Mouse (Mus musculus) cerebellum, adult 18-20 months (tissue): Measurements from ENCODE around the gene Plk3.

Experiments
- DNase-seq, 2 experiments: peaks; one replicate each; pipeline ENCODE4 v3.0.0; 2021

The Plk3 gene

DNA sequence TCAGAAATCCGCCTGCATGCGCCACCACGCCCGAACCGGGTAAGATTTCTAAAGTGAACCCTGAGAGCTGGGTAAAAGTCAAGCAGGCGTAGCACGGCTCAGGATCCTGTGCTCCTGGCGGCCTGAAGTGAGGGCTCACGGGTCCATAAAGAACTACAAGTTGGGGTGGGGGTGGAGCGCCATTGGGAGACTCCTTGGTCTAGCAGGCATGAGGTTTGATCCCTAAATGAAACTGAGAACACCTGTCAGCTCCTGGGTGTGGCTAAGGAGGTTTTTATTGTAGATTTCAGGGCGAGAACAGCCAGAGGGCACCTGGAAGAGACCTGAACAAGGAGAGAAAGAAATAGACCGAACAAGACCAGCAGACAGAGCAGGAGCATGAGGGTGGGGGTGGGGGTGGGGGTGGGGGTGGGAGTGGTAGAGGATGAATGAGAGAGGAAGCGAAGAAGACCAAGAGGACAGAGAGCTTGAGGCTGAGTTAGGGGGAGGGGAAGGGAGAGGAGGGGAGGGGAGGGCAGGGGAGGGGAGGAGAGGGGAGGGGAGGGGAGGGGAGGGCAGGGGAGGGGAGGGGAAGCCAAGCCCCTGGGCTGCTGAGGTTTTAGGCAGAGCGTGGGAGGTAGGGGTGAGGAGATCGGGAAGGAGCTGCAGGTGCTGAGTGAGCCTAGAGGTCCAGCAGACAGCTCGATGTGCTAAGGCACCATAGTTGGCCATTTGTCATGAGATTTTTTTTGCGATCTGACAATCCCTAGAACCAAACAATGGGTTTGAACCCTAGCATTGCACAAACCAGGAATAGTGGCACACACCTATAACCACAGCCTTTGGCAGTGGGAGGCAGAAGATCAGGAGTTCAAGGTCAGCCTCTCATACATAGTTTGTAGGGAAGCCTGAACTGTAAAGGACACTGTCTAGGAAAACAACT, 4.8 kb upstream of the Plk3 start:
- no peak for DNase-seq

DNA sequence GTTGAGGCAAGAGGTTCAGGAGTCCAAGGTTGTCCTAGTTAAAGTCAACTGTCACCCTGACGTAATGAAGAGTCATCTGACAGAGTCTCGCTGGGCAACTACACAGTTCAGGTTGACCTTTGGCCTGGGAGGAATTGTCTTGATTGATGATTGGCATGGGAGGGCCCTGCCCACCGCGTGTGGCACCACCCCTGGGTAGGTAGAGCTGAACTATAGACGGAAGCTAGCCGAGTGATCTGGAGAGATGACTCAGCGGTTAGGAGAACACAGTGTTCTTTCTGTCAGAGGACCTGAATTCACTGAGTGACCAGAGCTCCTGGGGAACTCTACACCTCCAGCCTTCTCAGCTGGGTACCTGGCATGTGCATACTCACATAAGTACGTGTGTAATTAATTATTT, 2.3 kb upstream of the Plk3 start:
- no peak for DNase-seq

DNA sequence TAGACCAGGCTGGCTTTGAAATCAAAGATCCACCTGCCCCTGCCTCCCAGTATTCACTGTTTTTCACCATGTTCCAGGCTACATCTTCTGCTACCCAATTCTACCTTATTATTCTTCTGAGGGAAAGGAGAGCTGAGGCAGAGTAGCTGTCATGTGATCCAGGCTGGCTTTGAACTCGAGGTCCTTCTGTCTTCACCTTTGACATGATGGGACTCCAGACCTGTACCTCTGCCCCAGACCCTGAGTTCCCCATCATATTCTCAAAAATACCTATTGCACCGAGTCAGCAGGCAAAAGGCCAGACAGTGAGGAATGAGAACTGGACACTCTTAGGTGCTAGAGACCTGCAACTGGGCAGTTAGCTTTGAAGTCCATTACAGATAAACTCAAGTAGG, 835 bp upstream of the Plk3 start:
- no peak for DNase-seq

DNA sequence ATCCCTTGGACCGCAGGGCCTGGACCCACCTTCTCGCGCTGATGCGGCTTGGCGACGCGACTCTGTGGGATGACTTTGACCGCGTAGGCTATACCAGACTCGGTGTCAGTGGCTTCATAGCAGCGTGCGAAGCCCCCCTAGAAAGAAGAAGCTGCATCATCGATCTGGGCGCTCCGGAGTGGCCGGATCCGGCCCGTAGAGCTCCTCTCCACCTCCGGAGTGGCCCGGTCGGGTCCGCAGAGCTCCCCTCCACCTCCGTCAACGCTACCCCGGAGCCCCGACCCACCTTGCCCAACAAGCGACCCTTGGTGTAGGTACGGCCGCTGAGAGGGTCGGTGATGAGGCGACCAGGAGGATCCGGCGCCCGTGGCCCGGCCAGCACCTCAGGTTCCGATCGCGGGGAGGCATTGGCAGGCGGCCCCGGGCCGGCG, 382 bp downstream of the Plk3 start:
- DNase-seq, result no peak

DNA sequence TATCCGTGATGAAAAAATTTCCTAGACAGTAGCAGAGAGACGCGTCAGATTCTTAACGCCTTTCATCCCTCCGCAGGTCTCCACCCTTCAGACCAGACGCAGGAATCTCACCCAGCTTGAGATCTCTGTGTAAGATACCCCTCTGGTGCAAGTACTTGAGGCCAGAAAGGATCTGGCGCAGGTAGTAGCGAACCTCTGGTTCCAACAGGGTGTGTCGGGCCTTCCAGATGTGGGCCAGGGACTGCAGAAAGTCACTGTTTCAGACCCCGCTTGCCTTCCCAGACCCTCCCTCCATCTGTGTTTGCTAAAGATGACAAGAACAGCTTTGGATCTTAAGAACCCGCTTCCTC, 994 bp downstream of the Plk3 start:
- DNase-seq, result no peak

DNA sequence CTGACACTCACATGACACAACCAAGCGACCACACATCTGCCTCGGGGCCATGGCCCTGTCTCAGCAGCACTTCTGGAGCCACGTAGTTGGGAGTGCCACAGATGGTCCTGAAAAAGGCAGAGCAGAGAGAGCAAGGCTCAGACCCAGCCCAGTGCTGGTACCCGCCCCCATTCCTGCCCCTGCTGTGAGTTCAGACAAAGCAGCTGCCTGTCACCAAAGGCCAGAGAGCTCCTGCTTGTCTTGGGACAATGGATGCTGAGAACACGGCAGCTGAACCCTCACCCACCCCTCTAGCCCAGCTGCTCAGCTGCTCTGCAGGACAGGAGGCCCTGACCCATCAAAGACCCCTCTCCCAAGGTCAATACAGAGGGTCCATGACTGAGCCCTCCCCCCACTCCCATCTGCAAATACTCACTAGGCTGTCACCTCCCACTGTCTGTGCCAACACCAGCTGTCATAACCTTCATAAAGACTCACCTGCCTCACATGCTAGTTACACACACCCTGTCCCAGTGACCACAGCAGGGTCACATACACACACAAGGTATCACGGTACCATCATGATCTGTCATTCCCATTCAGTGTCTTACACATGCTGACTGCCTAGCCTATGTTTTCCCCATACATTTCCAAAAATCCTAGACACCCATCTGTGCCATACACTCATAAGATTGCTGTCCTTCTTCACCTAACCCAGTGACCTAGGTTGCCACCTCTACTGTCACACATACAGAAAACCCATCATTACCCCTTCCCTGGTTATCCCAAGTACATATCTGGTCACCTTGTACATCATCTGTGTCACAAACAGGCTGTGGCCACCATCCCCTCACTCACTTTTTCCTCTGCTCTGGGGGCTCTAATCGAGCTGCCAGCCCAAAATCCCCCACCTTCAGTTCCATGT, 1.6 kb downstream of the Plk3 start:
- no peak for DNase-seq

DNA sequence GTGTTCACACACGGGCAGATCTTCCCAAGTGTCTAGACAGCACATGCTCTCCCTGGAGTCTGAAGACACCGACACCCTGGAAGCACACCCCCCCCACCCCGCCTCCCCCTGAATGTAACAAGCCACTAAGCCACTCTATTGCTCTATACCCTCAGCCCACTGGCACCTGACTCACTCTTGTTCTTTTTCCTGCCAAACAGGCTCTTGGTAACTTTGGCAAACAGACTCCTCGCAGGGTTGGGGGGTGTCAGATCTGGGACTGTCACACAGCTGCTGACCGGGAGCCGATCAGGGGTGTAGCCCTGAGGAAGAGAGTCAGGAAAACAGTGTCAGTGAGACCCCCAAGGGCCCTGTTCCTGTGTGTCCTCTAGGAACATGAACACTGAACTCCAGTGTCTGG, 2.6 kb downstream of the Plk3 start:
- no peak for DNase-seq

DNA sequence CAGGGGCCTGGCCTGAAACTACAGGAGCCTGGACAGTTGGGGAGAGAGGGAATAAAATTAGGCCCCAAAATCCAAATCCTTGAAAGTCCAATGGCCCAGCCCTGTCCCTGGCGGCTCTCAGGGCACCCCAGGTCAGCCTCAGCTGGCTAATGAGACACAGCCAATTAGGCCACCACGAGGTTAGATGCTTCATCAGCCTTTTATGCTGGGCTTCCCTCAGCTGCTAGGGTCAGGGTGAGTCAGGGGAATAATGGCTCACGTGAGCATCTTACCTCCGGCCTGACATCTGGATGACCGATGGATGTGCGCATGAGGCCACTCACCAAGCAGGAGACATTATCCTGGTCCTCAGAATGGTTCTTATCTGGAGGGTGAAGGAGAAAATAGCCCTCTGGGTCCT, 3.0 kb downstream of the Plk3 start:
- DNase-seq, result no peak

DNA sequence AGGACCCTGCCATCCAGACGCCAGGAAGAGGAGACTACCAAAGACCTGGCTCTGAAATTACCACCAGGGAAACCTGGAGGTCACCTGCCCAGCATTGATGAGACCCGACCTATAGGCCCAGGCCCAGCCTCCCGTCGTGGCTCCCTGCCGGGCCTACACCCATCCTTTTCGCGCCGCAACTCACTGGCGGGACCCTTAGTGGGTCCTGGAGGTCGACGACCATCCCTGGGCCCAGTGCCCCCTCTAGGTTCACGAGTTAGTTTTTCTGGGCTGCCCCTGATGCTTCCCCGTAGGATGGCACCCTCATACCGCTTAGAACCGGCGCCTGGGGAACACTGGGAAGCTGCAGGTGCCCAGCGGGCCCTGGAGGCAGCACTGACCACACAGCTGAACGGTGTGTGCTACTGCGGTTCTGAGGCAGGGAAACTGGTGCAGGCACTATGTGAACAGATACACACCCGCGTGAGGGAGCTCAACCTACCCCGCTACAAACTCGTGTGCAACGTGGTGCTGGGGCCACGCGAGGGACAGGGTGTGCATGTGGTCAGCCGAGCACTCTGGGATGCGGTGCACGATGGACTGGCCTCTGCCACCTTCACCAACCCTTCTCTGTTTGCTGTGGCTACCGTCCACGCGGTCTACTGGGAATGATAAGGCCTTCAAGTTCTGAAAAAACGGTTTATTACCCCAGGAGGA, 5.6 kb downstream of the Plk3 start:
- DNase-seq, result no peak

DNA sequence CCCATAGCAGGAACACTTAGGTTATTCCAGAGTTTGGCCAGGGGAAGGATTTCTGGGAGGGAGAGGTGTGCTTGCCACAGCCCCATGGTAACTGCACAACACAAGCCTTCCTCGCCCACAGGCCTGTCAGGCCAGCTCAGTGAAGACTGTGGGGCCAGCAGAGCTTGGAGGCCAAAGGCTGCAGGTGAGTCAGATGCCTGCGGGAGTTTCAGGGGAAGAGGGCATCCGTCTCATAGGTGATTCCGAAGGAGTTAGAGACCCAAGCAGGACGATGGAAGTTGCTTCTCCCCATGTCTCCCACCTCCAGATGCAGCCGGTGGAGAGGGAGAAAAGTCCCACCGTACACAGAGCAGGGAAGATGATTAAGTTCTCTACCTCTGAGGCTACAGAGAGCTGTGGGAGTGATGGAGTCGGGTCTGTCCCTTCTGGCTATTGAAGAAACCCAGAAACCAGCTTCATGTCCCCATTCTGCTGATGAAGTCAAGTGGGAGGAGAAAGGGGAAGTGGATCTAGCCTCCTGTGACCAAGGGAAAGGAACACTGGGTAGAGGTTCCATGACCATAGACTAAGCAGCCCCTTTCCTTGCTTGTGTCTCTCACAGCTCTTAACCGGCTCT, 7.0 kb downstream of the Plk3 start, which contains the start of gene Tctex1d4:
Gene Tctex1d4, plus strand, starts transcription at position 120 of the 616 bp plus-strand sequence.
- no peak for DNase-seq

DNA sequence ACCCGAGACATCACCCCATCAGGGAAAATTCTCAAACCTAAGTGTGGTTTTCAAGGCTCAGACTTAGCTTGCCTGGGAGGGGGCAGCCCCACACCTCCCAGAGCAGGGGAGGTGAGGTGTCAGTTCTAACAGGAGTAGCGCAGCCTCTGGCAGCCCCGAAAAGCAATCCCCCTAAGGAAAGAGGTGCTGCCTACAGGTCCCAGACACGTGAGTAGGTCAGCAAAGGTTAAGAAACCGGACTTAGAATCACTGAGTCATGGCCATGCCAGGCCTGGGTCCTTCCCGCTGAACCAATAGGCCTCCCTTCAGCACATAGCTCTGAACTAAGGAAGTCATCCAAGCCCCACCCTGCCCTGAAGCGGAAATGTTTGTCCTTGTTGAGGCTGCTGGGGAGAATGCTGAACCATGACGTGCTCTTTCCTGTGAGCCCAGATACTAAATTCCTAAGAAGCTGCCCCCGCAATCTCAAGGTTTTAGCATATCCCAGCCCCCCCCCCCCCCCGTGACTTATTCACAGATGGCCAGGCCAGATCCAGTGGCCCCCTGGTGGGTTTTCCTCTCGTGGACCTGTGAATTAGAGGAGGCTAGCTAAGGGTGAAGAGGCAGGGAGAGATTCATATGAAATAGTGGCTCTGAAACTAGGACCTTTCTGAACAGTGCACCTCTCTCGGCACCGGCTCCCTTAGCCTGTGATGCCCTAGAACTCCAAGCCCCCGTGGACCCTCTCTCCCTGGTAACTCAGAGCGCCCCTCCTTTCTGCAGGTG, 7.7 kb downstream of the Plk3 start:
- no peak for DNase-seq

DNA sequence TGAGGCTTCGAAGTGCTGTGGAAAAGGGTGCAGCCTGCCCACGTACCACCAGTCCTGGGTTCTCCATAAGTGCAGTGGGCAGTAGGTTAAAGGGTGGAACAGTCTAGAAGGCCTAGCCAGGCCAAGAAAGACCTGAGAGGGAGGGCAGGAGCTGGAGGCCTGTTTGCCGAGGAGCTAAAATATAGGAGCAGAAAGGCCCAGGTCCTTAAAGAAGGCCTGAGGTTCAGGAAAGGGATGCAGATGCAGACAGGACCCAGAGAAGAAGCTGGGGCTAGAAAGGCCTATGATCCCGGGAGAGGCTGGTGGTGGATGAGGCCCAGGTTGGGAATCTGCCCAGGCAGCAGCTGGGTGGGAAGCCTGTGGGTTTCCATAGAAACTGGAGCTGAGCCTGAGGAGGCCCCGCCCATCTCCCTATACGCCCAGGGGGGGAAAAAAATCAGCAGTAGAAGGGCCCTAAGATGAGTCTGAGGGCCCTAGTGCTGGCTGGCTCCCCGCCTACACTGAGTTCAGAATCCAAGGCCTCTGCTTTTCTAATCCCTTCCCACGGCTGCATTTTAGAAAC, 8.3 kb downstream of the Plk3 start, which contains the start of gene Btbd19:
Gene Btbd19, minus strand, starts transcription at position 378 of the 562 bp plus-strand sequence.
- DNase-seq, result peak in 1 of 2 experiments; percentile 32

DNA sequence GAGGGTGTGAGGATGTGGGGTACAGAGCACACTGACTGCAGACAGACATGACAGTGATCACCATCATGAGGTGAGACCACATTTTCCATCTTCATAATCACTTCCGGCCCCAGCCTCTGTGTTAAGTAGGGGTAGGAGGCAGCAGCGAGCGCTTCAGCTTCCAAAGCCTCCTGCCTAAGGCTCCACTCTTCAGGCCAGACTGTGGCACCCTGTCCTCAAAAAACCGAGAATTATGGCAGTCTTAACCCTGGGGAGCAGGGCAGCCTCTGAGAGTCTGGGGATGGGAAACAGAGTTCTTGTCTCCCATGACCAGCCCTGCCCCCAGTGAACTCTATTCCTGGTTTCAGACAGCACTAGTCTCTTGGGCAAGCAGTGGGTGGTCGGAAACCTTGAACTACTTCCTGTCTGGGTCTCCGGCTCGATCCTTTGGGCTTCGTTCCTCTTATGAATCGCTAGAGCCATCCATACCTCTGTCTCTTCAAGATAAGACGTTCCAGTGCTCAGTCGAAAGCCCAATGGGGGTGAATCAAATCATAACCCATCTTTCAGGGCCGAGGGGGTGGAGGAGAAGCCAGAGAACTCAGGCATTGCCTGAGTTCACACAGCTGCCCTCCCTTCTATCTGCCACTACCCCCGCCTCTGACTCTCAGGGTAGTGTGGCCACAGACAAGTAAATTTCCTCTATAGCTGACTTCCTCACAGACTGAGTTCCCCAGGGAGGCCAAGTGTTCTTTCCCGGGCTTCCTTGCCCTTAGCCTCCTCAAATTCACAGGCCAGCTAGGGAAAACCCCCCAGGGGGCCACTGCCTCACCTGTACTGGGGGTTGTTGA, 9.0 kb downstream of the Plk3 start:
- no peak for DNase-seq

DNA sequence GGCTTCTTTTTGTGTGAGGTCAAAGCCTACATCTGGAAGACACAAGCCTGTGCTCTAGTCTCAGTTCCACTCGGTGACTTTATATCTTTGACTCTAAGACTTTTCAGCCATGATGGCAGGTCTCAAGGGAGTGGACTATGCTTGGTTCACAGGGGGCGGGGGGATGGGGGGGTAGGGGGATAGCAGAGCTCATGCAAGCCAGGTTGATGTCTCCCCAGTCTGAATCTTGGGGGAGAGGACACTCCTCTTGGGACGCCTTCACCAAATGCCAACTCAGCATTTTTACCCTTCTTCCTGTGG, 9.6 kb downstream of the Plk3 start:
- DNase-seq, result no peak

DNA sequence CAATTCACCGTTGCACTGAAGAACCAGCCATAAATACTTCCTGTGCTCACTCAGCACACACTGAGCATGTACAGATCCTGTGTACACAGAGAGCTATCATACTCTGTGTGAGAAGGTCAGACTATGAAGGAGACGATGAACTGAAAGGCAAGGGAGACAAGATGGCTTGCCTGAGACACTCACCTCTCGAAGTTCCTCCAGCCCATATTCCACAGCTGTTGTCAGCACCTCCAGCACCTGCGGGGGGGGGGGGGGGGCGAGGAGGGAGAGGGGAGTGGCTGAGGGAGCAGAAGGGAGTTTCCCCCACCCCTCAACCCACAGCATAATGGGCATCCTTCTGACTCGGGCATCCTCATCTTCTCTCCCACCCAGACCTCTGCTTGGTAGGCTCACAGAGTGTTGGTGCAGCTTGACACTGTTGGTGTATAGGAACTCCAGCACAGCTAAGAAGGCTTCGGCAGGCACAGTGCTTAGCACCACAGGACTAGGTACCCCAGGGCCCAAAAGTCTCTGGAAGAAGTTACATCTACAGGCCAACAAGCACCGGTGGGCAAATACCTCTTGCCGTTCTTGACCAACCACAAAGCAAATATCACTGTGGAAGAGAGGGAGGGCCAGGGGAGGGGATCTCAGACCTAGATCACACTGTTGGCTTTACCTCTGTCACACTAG, 10.1 kb downstream of the Plk3 start:
- no peak for DNase-seq

DNA sequence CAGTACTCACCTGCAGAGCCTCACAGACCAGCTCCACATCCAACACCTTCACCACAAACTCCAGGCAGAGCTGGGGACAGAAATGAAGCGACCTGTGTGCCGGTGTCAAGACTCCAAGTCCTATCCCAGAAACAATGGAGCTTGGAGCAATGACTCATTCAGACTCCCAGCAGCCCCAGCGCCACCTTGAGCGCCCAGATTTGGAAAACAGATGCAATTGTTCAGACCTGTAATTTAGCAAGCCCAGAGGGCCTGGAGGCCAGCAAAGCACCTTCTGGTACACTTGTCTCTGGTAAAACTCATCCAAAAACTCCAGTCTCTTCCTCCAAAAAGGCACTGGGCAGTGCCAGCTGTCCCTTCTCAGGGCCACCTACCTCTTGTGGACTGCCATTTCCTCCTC, 11.6 kb downstream of the Plk3 start:
- no peak for DNase-seq

DNA sequence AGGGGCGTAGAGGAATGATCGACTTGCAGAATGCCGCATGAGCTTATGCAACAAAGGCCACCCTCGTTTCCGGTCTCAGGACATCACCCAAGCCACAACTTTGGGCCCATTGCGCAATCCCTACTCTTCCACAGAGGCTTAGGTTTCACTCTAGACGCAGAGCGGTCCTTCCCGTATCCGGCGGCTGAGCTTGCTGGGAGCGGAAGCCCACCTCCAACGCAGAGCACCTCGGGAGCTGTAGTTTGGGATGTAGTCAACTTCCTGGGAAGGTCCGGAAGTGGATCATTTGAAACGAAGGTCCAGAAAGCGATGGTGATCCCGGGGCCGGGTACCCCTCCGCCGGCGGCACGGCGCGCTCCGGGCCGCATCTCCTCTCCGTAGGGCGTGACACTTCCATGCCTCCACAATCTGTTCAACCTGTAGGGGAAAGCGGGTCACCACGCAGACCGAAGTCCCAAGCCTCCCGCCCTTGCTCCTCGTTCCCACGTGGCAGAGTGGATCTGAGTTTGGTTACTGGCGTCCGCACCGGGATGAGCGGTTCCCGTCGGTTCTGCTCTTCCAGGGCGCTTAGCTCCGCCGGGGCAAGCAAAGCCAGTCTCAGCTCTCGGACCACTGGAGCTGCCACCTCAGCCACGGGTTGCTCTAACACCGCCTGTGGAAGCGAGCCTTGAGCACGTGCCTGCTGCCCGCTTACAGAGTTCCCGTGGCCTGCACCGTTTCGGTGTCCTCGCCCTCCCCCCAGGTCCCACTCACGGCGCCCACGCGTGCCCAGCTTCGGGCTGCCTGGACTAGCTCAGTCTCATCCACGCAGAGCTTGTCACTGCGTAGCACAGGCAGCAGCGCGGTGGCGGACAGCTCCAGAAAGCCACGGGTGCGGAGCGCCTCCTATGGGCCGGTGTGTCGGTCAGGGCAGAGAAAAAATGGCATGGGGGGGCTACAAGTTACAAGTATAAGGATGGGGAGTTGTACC, 13.0 kb downstream of the Plk3 start:
- DNase-seq, result peak; percentile 91 to 96

DNA sequence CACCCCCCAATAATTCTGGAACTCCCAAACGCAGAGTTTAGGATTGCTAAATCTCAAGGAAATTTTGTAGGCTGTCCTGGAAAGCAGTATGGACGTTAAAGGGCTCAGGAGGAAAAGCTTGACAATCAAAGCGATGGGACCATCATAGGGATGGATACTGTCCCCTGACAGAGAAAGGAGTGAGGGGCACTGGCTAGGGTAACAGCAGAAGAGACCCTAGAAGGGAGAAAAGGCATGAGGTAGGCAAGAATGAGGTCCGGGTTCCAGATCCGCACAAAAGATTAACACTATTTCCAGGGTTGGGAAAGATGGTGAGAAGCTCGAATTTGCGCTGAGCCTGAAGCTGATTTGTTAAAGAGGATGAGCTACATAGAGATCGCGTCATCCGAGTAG, 13.7 kb downstream of the Plk3 start:
- DNase-seq, result no peak

DNA sequence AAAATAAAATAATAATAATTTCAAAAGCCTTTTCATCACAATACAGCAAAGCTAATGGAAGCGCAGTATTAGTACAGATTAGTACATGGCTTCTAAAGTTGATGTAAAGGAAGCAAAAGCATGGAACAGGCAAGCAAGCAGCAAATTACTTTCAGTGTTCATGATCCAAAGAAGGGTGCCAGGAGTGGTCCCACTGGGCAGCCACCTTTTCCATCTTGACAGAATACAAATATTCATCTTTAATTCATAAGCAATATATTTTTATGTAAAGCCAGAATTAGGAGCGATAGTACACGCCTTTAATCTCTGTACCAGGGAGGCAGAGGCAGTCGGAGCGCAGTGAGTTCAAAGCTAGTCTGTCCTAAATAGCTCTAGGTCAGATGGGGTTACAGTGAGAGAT, 14.1 kb downstream of the Plk3 start:
- no peak for DNase-seq
